Mouse (Mus musculus) regulatory T cell (primary cell): ENCODE measurements around the gene Inpp4a.

Source experiments
- in situ Hi-C: fragments of 300-600 bp; cut with MboI, MseI; formaldehyde crosslinking; loops from one replicate; pipeline ENCODE4 v1.15.1; 2025; ENCODE audit warnings: high pct_unique_total_duplicates

Gene Inpp4a

GRCm38 (mm10) chr1:37299540-37300491 lies at the start of gene Inpp4a:
TSS of gene Inpp4a (plus strand) at chr1:37299865.
- in situ Hi-C loops: no loop called here

DNA sequence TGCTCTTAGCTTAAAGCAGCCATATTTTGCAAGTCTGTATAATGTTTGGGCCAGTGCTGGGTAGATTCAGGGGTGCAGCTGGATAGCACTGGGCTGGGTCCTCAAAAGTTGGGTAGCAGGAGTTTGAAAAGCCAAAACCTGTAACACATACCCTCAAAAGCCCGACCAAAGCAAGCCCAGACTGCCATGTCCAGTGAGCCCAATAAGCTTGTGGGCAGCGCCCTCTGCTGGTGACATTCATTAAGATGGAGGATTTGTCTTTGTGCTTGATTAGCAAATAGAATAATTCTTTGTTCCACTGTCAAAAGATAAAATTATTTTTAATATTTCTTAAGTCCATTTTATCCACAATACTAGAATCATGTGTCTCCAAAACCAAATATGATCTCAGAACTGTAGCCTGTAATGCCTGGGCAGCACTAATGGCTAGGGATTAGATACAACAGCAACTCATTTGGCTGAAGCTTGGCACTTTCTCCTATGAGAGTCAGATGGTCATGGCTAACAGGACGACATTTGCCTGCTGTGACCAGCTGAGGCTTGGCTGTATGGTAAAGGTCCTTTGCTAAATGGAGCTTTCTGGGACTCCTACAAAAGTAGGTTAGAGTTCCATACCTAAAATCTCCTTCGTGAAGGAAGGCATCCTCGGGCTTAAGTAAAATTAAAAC lies 48.9 kb upstream of the Inpp4a start:
- in situ Hi-C loops: no loop called here

DNA sequence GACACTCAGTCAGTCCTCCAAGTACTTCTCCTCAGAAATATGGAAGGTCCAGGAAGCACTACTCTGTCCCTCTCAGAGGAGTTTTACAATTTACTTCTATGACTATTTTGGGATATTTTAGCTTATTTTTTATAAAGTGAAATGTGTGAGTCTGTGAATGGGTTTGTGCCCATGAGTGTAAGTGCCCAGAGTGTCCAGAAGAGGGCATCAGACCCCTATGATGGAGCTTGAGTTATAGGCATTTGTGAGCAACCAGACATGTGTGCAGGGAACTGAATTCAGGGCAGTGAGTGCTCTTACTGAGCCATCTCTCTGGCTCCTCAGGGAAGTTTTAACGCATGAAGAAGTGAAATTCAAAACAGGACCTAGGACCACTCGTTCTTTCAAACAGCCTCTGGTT lies 41.2 kb upstream of the Inpp4a start:
- in situ Hi-C loops: no loop called here

- in situ Hi-C loops: loop anchor here (5.0 kb wide), 1 partner anchor 130 kb away; no protein-coding TSS in a partner anchor
Measured at GRCm38 (mm10) chr1:37272464-37272863, 27.2 kb upstream of the Inpp4a start.

DNA sequence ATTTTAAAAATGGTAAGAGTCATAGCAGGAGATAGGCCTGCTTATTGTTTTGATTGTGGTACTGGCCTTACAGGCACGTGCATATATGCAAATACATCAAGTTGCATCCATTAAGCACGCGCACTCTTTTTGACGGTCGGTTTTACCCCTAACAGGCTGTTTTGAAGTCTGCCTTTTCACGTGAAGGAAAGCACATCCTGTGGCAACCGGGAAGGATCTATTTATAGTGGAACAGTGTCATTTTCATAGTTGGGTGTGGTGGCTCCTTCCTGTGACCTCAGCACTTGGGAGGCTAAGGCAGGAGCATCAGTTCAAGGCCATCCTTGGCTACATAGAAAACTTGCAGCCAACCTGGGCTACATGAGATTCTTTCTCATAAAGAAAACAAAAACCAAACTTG lies 13.1 kb upstream of the Inpp4a start:
- in situ Hi-C loops: no loop called here

GRCm38 (mm10) chr1:37287748-37288147 lies 11.9 kb upstream of the Inpp4a start:
- in situ Hi-C loops: no loop called here

DNA sequence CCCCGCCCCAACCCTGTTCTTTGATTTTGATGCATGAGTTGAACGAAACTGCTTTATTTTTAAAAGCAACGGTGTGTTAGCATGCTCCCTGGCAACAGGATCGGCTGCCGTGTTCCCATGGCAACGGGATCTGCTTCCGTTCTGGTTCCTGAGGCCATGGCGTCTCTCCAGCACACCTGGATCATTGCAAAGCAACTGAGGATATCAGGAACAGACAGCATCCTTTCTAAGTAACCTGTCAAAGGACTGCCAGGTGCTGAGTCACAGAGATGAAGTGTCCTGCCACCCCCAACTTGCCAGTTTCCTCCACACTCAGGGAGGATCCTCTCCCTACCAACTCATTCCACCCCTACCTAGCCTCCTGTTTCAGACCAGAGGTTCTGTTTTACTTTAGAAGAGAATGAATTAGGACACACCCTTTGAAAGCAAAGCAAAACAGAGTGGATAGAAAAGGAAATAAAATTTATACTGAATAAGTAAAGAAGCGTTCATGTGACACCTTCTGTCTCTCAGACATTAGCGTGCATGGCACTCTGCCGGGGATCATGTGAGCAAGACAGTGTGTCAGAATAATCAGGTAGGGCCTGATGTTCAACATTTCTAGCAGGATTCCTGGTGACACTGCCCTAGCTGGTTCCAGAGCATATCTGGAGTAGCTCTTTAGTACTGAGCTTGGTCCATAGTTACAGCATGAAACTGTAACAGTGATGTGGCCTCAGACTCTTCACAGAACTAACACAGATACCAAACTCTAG lies 11.3 kb upstream of the Inpp4a start:
- in situ Hi-C loops: no loop called here

DNA sequence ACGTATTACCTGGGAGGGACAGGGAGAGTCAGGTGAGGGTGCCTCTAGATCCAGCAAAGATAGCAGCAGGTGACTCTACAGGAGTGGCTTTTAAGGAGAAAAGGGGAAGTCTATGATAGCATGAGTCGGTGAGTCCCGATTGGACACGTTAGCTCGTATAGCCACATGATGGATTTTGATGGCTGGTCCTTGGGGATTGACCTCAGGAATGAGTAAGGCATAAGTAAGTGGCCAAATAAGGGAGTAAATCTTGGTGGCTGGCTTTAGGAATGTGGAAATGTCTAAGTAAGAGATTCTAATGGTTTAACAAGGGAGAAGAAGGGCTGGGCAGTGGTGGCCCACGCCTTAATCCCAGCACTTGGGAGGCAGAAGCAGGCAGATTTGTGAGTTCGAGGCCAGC lies 10.7 kb upstream of the Inpp4a start:
- in situ Hi-C loops: no loop called here

DNA sequence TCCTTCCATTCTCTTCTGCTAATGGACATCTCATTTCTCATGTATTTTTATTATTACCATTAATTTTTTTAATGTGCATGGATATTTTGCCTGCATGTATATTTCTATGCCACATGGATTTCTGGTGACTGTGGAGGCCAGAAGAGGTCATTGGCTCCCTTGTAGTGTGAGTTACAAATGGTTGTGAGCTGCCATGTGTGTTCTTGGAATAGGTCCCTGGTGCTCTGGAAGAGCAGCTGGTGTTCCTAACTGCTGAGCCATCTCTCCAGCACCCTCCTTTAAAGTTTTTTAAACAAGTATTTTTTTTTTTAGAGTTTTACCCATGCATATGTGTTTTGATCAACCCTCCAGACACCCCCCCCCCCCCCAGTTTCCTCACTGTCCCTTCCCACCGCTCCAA lies 3.3 kb upstream of the Inpp4a start:
- in situ Hi-C loops: no loop called here

- in situ Hi-C loops: no loop called here
Measured at GRCm38 (mm10) chr1:37298904-37299303, 761 bp upstream of the Inpp4a start.

GRCm38 (mm10) chr1:37300650-37301049 lies 985 bp downstream of the Inpp4a start:
- in situ Hi-C loops: no loop called here

DNA sequence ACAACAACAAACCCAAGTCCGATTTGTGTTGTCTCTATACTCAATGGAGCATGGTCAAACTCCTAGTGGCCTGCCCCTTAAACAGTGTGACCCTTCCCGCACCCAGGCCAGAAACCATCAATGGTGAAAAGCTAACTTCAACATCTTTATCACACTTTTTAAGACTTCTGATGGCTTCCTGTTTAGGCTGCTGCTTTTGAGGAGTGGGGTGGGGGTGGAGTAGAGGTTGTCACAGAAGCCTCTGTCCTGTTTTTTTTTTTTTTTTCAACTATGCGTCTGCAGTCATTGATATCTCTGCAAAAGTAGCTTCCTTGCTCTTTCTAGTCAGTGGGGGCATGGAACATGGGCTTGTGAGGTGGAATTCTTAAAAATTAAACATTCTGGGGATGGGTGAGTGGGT lies 3.1 kb downstream of the Inpp4a start:
- in situ Hi-C loops: no loop called here

GRCm38 (mm10) chr1:37305691-37306287 lies 6.1 kb downstream of the Inpp4a start:
- in situ Hi-C loops: no loop called here

DNA sequence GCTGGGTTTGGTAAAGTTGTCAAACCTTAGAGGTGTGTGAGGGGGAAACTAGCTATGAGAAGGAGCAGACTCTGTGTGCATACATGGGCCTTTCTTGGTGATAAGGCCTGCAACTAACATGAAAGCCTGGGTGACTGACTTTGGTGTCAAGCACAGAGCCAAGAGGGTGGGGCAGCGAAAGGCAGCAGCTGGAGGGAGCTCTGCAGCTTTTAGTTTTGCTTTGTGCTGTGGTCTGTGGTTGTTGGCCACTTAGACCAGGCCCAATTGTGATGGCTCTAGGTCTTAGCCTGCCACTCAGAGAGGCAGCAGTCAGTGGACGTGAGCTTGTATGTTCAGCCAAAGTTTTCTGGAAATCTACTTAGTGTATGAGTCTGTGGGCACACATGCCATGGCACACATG lies 7.9 kb downstream of the Inpp4a start:
- in situ Hi-C loops: no loop called here

- in situ Hi-C loops: no loop called here
Measured at GRCm38 (mm10) chr1:37308021-37308742, 8.5 kb downstream of the Inpp4a start.

DNA sequence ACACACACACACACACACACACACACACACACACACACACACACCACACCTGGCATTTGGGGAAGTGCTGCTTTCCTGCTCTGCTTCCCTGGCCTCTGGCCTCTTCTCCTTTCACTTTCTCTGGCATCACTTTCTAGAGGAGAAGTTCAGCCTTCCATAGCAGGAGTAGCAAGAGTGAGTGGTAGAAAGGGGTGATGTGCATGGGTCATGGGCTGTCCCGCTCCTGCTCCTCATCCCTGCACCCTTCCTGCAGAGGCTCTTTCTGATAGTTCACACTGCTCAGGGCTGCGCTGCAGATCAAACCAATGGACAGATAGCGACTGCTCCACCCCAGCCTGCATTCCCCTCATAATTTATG lies 9.1 kb downstream of the Inpp4a start:
- in situ Hi-C loops: no loop called here

- in situ Hi-C loops: no loop called here
Measured at GRCm38 (mm10) chr1:37309939-37310515, 10.4 kb downstream of the Inpp4a start.

DNA sequence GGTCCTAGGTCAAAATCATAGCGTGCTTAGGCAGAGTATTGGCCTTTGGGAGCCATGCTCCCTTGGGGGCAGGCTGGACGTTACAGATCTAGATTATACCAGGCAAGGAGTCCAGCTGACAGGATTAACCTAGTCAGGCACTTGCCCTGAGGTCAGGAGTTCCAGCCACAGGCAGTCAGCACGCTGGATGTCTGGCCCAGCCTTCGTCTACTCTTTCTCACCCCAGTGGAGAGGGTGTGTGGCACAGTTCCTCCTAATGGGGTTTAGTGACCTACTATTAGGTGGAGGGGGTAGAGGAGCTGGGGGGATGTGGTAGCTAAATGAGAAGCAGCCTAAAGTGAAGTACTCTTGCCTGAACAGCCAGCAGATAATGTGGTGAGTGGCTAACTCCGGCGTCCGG lies 14.7 kb downstream of the Inpp4a start:
- in situ Hi-C loops: no loop called here

DNA sequence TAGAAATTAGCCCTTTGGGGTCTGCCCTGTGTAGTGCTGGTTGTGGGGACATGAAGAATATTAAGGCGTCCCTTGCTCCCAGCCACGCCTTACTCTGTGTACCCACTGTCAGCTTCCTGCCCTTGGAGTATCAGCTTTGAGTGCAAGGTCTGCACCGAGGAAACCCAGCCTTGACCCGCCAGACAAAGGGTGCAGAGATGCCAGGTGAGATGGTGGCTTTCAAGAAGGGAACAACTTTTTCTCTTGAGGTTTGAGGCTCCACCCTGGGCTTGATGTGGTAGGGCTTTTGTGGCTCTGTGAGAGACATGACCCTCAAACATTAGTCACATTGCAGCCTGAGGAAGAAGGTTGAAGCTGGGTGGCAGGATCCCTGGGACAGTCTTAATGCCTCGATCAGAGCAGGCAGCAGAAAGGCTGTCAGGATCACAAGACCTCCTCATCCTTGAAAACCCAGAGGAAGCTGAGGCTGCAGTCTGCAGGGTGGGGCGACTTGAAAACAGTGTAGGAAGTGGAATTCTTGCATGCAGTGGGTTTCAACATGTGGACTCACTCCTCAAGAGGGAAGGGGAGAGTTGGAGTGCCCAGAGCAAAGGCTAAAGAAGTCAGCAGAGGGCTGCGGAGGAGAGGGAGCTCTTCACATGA lies 18.1 kb downstream of the Inpp4a start:
- in situ Hi-C loops: no loop called here

GRCm38 (mm10) chr1:37318558-37318957 lies 18.9 kb downstream of the Inpp4a start:
- in situ Hi-C loops: no loop called here
